Comparison of ENCODE assay signal across 8 mouse cellular contexts in the genomic region with DNA sequence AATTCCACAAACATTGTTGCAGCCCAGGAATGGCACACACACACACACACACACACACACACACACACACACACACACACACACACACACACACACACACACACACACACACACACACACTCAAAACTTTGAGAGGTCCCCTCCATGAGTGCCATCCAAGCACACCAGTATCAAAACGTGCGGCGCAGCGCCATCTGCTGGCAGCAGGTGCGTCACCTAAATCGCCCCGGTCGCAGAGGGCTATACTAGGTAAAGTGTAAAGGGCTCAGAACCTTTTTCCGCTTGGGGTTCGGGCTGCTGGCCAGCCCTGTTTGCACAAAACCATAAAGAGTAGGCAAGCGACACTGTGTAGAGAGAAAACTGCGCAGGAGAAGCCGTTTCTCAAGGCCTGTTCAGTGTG.
A peak's percentile ranks its signal among the peaks of the same experiment; 100 is the strongest.
DNase-seq lines count a peak whose midpoint lies in the region; ATAC-seq and TF ChIP-seq lines count a peak whose summit lies in the region.

No protein-coding gene starts in this region.

- no peaks in the 10 kb centered on the region; the same call in 1 of the 2 replicates for H3K27me3 ChIP-seq in cerebellum, adult 2 months (ENCODE audit: control insufficient read depth, insufficient read depth, low read length)
- peaks cover 7% of the 10 kb centered on the region for H3K27me3 ChIP-seq in hindbrain, embryonic 16.5 days (replicated peaks; ENCODE audit: control insufficient read depth, insufficient read depth, low read length)

- peak overlapping the region; percentile 42 for H3K9ac ChIP-seq in hindbrain, embryonic 16.5 days (ENCODE audit: low read depth, low read length)

- TF ChIP-seq POLR2A in cerebellum, adult 2 months (IDR thresholded peaks at IDR 0.05; ENCODE audit: borderline replicate concordance, insufficient read depth, low read length), result no peak

- peak; percentile 85; the same call in 1 of the 2 replicates for ATAC-seq in frontal cortex, adult (ENCODE audit: low TSS enrichment)
- ATAC-seq in hindbrain, embryonic 16.5 days, result peak; percentile 80
- no peak for ATAC-seq in erythroid progenitor cell, adult 5-6 weeks (replicated peaks; ENCODE audit: low FRiP score, poor library complexity, severe bottlenecking)

- no peaks in the 10 kb centered on the region for H3K4me1 ChIP-seq in cerebellum, adult 2 months (ENCODE audit: control insufficient read depth, insufficient read depth, low read length)
- peaks cover 3% of the 10 kb centered on the region; the same call in 1 of the 2 replicates for H3K4me1 ChIP-seq in hindbrain, embryonic 16.5 days (ENCODE audit: control insufficient read depth, insufficient read depth, low read depth, low read length)

- peak; percentile 69 for TF ChIP-seq CTCF in cerebellum, adult 2 months (IDR thresholded peaks at IDR 0.05; ENCODE audit: borderline replicate concordance, insufficient read depth, low read depth, low read length)

- H3K27ac ChIP-seq in cerebellum, adult 2 months (ENCODE audit: insufficient read depth, low read length), result no peak overlapping the region
- no peak overlapping the region for H3K27ac ChIP-seq in hindbrain, embryonic 16.5 days (ENCODE audit: low read depth, low read length)

- H3K4me3 ChIP-seq in cerebellum, adult 2 months (replicated peaks; ENCODE audit: insufficient read depth, low read depth, low read length), result no peak overlapping the region
- H3K4me3 ChIP-seq in hindbrain, embryonic 16.5 days (ENCODE audit: low read length), result no peak overlapping the region

- peak overlapping the region; percentile 38 for H3K4me2 ChIP-seq in hindbrain, embryonic 16.5 days (ENCODE audit: low read length)

- DNase-seq in NIH3T3 (ENCODE audit: low read depth), result peak; percentile 74
- DNase-seq in cerebellum, adult 2 months, result peak; percentile 31 to 48
- DNase-seq in layer of hippocampus, postnatal 25 days (ENCODE audit: extremely low spot score in 1 of 2, low spot score in 1 of 2), result peak; percentile 74 to 96
- peak; percentile 77 for DNase-seq in lung, postnatal 14 days
- peak; percentile 79 to 91 for DNase-seq in right cerebral cortex, postnatal 10 days (ENCODE audit: low spot score in 2 of 2)

- no peaks in the 10 kb centered on the region for H3K36me3 ChIP-seq in hindbrain, embryonic 16.5 days (ENCODE audit: control insufficient read depth, insufficient read depth, low read length)

- no peaks in the 10 kb centered on the region for H3K9me3 ChIP-seq in hindbrain, embryonic 16.5 days (ENCODE audit: control insufficient read depth, low read length)

- WGBS in cerebellum, adult 2 months, result 4% methylated on average over 13 of the region's 13 CpGs
- 1% methylated on average over 13 of the region's 13 CpGs for WGBS in hindbrain, embryonic 16.5 days
